Mouse (Mus musculus) olfactory bulb, adult 2 months (tissue): ENCODE data around the gene Zfp292.

Experiments used
- CTCF ChIP-seq: fragments of 200-500 bp; IDR thresholded peaks from 2 replicates; pipeline ENCODE4 v1.5.1; 2012; ENCODE audit warnings: low read depth, mild to moderate bottlenecking, low read length, moderate library complexity; ENCODE audit not compliant: insufficient read depth
- POLR2A ChIP-seq: fragments of 200-500 bp; IDR thresholded peaks from 2 replicates; pipeline ENCODE4 v1.6.1; 2012; ENCODE audit warnings: mild to moderate bottlenecking, low read depth, low read length, moderate library complexity; ENCODE audit not compliant: insufficient read depth

DNA sequence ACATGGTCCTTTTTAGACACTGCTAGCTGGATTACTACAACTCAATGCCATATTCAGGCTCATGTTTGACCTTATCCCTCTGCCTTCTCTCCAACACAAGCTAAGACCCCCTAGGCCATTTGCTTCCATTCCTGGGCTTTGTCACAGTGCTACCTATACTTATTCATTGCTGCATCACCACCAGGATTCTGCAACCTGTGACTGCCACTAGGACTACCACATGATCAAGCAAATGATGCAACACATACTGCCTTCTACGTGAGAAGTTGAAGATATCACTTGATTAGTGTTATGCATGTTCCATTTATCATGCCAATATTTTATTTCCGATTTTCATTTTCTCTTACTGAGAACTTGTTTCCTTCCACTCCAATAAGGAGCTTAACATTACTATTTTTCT lies 84.8 kb downstream of the Zfp292 start:
- TF ChIP-seq CTCF = no peak
- TF ChIP-seq POLR2A = no peak
